Mouse (Mus musculus) megakaryocyte, embryonic 14.5 days (primary cell): ENCODE measurements at regions not wholly inside any gene's neighbourhood (a gene's known extent, or its start where the extent isn't known, plus 50 kb on each side); places are given as distances from the start of the nearest gene placed in this dataset.

Experiments
- H3K27me3 ChIP-seq: replicated peaks from 2 replicates; pipeline ENCODE3; 2012; ENCODE audit warnings: inconsistent platforms
- H3K36me3 ChIP-seq: replicated peaks from 2 replicates; pipeline ENCODE3; 2012; ENCODE audit warnings: low read length, inconsistent platforms, mixed read lengths
- H3K4me1 ChIP-seq: 2 replicates; pipeline ENCODE4 v1.6.1; 2012; ENCODE audit warnings: inconsistent platforms
- H3K4me3 ChIP-seq: replicated peaks from 2 replicates; pipeline ENCODE3; 2012; ENCODE audit warnings: moderate library complexity, mild to moderate bottlenecking, inconsistent platforms
- H3K9me3 ChIP-seq: 2 replicates; pipeline ENCODE4 v1.6.1; 2012; ENCODE audit warnings: inconsistent platforms
- FLI1 ChIP-seq: IDR thresholded peaks from 2 replicates; pipeline ENCODE4 v1.6.1; 2012; ENCODE audit warnings: low read length, inconsistent platforms, mixed read lengths
- GATA1 ChIP-seq: IDR thresholded peaks from 3 replicates; pipeline ENCODE4 v1.6.1; 2012; ENCODE audit warnings: mixed read lengths, low read length, inconsistent platforms, borderline replicate concordance

- TF ChIP-seq GATA1 = no peak
- TF ChIP-seq FLI1 = no peak
- Histone ChIP-seq H3K9me3 (no peaks in the 10 kb centered on the region), H3K4me1 (peaks cover 32% of the 10 kb centered on the region), H3K27me3 (peaks cover 35% of the 10 kb centered on the region), H3K36me3 (no peaks in the 10 kb centered on the region), H3K4me3 (no peak overlapping the region)
Observed at GRCm38 (mm10) chr5:118376478-118376877, 131.5 kb downstream of the 2410131K14Rik start.

DNA sequence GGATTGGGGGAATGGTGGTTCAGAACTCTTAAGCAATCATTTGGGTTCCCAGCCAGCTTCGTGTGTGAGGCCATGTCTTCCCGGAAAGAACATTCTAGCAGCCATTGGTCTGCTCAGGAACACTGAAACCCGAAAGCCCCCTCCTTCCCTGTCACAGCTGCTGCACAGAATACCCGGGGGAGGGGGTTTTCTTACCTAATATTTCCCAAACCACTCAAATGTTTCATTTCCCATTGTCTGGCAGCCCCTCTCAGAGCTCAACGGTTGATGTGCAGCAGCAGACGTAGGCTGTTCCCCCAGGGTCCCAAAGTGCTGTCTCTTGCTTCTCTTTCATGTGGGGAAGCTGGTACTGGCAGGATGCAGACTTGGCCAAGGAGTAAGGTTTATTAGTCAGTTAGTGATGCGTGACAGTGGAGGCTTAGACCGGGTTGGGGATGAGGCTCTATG, 132.4 kb downstream of the 2410131K14Rik start:
- H3K27me3 ChIP-seq = peaks cover 30% of the 10 kb centered on the region
- no peaks in the 10 kb centered on the region for H3K9me3 ChIP-seq
- H3K4me1 ChIP-seq = peaks cover 36% of the 10 kb centered on the region
- H3K36me3 ChIP-seq = no peaks in the 10 kb centered on the region
- no peak for TF ChIP-seq FLI1
- TF ChIP-seq GATA1 = no peak
- no peak overlapping the region for H3K4me3 ChIP-seq

GRCm38 (mm10) chr5:118379245-118380051, 134.4 kb downstream of the 2410131K14Rik start:
- Histone ChIP-seq H3K27me3 (peaks cover 26% of the 10 kb centered on the region), H3K4me3 (no peak overlapping the region), H3K4me1 (peaks cover 35% of the 10 kb centered on the region), H3K9me3 (no peaks in the 10 kb centered on the region), H3K36me3 (no peaks in the 10 kb centered on the region)
- TF ChIP-seq FLI1 (no peak), GATA1 (no peak)

DNA sequence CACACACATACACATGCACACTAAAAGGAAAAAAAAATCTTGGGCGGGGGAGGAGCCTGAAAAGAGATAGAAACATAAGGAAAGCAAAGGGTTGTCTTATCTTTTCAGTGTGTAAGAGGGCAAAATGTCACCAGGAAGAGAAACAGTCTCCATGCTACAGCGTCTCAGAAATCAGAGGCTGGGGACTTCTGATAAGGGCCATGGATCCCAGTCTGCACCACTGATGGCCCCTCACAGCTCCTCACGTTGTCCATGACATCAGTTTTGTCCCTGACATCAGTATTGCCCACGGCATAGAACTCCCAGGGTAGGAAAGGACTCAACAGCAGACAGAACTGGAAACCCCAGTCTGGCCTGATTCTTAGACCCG, 135.0 kb downstream of the 2410131K14Rik start:
- Histone ChIP-seq H3K4me3 (peak overlapping the region; percentile 95), H3K9me3 (no peaks in the 10 kb centered on the region), H3K27me3 (peaks cover 24% of the 10 kb centered on the region), H3K4me1 (peaks cover 38% of the 10 kb centered on the region), H3K36me3 (no peaks in the 10 kb centered on the region)
- TF ChIP-seq FLI1 = no peak
- no peak for TF ChIP-seq GATA1

DNA sequence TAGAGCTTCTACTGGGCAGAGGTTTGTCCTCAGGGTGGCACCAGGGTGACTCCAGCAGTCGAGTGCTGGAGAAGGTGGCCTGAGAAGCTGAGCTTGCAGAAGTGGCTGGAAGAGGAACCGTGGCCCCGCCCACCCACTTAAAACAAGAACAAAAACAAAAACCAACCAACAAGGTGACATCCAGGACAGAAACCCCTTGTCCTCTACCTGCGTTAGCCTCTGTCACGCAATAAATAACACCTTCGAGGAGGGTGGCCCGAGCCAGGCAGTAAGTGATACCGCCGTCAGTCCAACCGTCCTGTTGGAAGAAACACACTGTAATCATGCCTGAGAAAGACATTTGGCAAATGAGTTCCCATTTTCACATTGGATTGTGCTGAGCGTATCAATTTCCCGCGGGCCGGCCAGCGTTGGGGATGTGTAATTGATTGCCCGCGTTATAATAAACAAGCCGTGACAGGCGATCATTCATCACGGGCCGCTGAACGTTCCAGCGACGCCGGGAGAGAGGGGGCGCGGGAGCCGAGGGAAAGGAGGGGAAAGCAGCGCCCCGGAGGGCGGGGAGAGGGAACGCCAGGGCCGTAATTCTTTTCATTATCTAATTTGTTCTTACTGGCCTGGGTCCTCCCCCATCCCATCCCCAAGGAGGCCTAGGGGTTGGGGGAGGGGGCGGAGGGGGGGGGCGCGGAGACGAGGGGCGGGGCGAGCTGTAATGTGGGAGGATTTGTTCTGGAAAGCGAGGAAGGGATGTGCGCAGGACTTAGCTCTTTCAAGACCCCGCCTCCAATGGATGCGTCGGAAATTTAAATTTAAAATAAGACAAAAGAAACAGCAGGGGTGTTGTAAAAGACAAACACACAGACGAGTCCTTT, 135.6 kb downstream of the 2410131K14Rik start:
- TF ChIP-seq FLI1 = no peak
- TF ChIP-seq GATA1 = no peak
- H3K4me3 ChIP-seq = peak overlapping the region; percentile 95
- no peaks in the 10 kb centered on the region for H3K36me3 ChIP-seq
- no peaks in the 10 kb centered on the region for H3K9me3 ChIP-seq
- peaks cover 24% of the 10 kb centered on the region for H3K27me3 ChIP-seq
- H3K4me1 ChIP-seq = peaks cover 37% of the 10 kb centered on the region

DNA sequence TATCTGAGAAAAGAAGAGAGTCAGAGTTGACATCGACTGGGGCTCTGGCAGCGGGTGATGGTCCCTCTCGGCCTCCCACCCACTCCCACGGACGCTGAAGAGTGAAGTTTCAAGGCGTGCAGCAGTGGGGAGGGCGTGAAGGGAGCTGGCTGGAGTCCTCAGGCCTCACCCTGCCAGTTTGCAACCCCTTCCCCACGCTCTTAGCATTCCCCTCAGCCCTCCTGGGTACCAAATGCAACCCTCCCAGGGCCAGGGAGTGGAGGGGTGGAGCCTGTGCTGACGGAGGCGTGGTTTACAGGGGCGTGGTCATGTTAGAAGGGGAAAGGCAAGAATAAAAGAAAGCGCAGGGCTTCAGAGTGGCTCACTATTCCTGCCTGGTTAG, 136.3 kb downstream of the 2410131K14Rik start:
- Histone ChIP-seq H3K4me3 (peak overlapping the region; percentile 95), H3K4me1 (peaks cover 42% of the 10 kb centered on the region), H3K9me3 (no peaks in the 10 kb centered on the region), H3K36me3 (no peaks in the 10 kb centered on the region), H3K27me3 (peaks cover 31% of the 10 kb centered on the region)
- TF ChIP-seq GATA1 (no peak), FLI1 (no peak)

DNA sequence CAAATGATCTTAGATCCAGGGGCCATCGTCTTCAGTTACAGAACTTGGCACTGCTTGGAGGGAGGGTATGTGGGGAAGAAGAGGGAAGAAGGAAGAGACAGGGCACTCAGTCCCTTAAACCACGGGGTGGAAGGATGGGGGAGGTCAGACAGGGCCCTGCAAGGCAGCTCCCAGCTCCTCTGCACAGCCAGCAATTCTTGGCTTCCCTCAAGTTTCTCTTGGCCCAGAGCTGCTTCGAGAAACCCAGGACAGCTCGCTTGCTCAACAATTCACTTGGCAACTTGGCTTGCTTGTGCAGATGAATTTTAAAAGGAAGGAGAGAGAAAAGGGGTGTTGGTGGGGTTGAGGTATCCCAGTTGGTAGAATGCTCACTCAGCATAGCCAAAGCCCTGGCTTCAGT, 141.1 kb downstream of the 2410131K14Rik start:
- peaks cover 31% of the 10 kb centered on the region for H3K9me3 ChIP-seq
- peaks cover 49% of the 10 kb centered on the region for H3K27me3 ChIP-seq
- no peak for TF ChIP-seq GATA1
- H3K4me3 ChIP-seq = no peak overlapping the region
- H3K36me3 ChIP-seq = no peaks in the 10 kb centered on the region
- H3K4me1 ChIP-seq = peaks cover 24% of the 10 kb centered on the region

- no peaks in the 10 kb centered on the region for H3K36me3 ChIP-seq
- H3K27me3 ChIP-seq = peaks cover 58% of the 10 kb centered on the region
- H3K4me1 ChIP-seq = peaks cover 16% of the 10 kb centered on the region
- H3K4me3 ChIP-seq = no peak overlapping the region
- peaks cover 39% of the 10 kb centered on the region for H3K9me3 ChIP-seq
- TF ChIP-seq GATA1 (no peak), FLI1 (no peak)
Observed at GRCm38 (mm10) chr5:118388419-118388818, 143.4 kb downstream of the 2410131K14Rik start.

GRCm38 (mm10) chr5:118390691-118391373, 145.8 kb downstream of the 2410131K14Rik start:
- Histone ChIP-seq H3K9me3 (peaks cover 42% of the 10 kb centered on the region), H3K4me3 (no peak overlapping the region), H3K27me3 (peaks cover 58% of the 10 kb centered on the region), H3K36me3 (no peaks in the 10 kb centered on the region), H3K4me1 (peaks cover 7% of the 10 kb centered on the region; the same call in 1 of the 2 replicates)
- no peak for TF ChIP-seq GATA1
- no peak for TF ChIP-seq FLI1
